Mouse (Mus musculus): Measurements from ENCODE around the gene Tmem255a.

The Tmem255a gene

DNA sequence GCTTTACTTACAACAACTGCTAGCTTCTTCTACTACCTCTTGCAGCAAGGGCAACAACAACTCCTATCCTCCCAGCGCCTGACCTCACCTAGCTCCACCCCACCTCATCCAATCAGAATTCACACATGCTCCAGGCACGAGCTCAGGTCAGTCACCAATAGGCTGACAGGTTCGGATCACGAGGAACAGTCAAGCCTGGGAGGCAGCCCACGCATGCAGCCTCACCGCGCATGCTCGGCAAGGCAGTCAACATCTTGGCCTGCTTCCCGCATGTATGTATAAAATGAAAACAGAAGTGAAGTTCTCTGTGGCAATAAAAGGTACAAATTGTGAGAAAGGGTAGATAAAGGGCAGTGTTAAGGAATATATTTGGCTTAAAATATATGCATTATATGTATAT lies 86.2 kb downstream of the Tmem255a start:
- DNase-seq, result no peak

DNA sequence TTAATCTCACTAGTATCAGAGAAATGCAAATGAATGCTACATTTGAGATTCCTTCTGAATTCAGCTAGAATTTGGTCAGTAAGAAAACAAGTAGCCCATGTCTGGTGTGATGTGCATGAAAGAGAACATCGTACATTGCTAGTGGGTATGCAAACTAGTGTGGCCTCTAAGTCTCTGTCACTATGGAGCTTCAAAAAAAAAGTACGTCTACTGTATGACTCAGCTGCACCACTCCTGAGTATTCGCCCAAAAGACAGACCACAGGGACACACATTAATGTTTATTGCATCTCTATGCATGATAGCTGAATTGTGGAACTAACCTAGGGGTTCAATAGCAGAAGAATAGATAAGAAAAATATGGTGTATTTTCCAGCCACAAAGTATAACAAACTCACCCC lies 86.9 kb downstream of the Tmem255a start:
- DNase-seq, result no peak

DNA sequence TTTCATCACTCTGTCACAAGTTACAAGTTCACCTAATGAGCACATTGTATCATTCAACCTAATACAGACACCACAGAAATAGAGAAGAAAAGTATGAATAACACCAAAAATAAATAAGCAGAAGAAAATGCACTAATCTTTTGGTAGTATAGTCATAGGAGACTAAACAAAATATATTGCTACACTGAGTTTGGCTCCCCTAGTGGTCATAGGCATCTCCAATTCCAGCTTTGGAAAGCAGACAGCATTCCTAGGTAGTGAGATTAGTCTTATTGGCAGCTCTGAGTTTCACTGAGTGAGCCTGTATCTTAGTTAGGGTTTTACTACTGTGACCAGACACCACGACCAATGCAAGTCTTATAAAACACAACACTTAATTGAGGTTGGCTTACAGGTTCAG lies 93.1 kb downstream of the Tmem255a start:
- DNase-seq, result no peak
